Mouse (Mus musculus) olfactory bulb, adult 2 months (tissue): Measurements from ENCODE around the gene Auts2. TPM values are rescaled to one million over a fixed set of nuclear protein-coding genes. Genes with fewer than 3 reads are reported as not detected.

ENCODE experiments used
- H3K27ac ChIP-seq: fragments of 200-500 bp; 2 replicates; pipeline ENCODE4 v1.5.1; 2012; ENCODE audit warnings: low read depth, low read length; ENCODE audit not compliant: insufficient read depth
- H3K4me1 ChIP-seq: fragments of 200-500 bp; 2 replicates; pipeline ENCODE4 v1.6.1; 2012; ENCODE audit warnings: low read length; ENCODE audit not compliant: control insufficient read depth, insufficient read depth
- H3K4me3 ChIP-seq: fragments of 200-500 bp; 2 replicates; pipeline ENCODE4 v1.5.1; 2012; ENCODE audit warnings: mild to moderate bottlenecking, low read depth, low read length, moderate library complexity; ENCODE audit not compliant: insufficient read depth
- CTCF ChIP-seq: fragments of 200-500 bp; IDR thresholded peaks from 2 replicates; pipeline ENCODE4 v1.5.1; 2012; ENCODE audit warnings: low read depth, mild to moderate bottlenecking, low read length, moderate library complexity; ENCODE audit not compliant: insufficient read depth
- POLR2A ChIP-seq: fragments of 200-500 bp; IDR thresholded peaks from 2 replicates; pipeline ENCODE4 v1.6.1; 2012; ENCODE audit warnings: mild to moderate bottlenecking, low read depth, low read length, moderate library complexity; ENCODE audit not compliant: insufficient read depth
- WGBS: fragments of 180-500 bp; shearing (Covaris S2); methylation state at CpG from one replicate; pipeline ENCODE4 v1.1.7; 2018; 5-methylcytosine and 5-hydroxymethylcytosine counted together
- polyA plus RNA-seq: library from polyadenylated mRNA; stranded (reverse); fragments of >200 nt; gene quantifications from 2 replicates; pipeline ENCODE4 v1.2.4, GENCODE M21; 2012; ENCODE audit warnings: low replicate concordance; ENCODE audit not compliant: missing spikeins, insufficient read depth, insufficient read length

Gene Auts2
- polyA plus RNA-seq, 1 experiment = not detected

GRCm38 (mm10) chr5:131636431-131636830, 906.7 kb downstream of the Auts2 start:
- no peak overlapping the region for H3K27ac ChIP-seq
- TF ChIP-seq CTCF (no peak), POLR2A (no peak)
- H3K4me1 ChIP-seq = peaks cover 1% of the 10 kb centered on the region
- WGBS = 87% methylated on average over 5 of the region's 5 CpGs
- no peak overlapping the region for H3K4me3 ChIP-seq

- H3K4me1 ChIP-seq = peaks cover 8% of the 10 kb centered on the region
- H3K27ac ChIP-seq = no peak overlapping the region
- H3K4me3 ChIP-seq = no peak overlapping the region
- TF ChIP-seq POLR2A (no peak), CTCF (no peak)
- 97% methylated on average over 7 of the region's 7 CpGs for WGBS
Measured at GRCm38 (mm10) chr5:131634731-131635130, 908.4 kb downstream of the Auts2 start.

GRCm38 (mm10) chr5:131631998-131632379, 911.2 kb downstream of the Auts2 start:
- WGBS = 58% methylated on average over 4 of the region's 4 CpGs
- Histone ChIP-seq H3K4me3 (no peak overlapping the region), H3K27ac (no peak overlapping the region), H3K4me1 (peaks cover 8% of the 10 kb centered on the region)
- TF ChIP-seq CTCF = no peak

GRCm38 (mm10) chr5:131631038-131631997, 911.8 kb downstream of the Auts2 start:
- no peak overlapping the region for H3K4me3 ChIP-seq
- H3K27ac ChIP-seq = no peak overlapping the region
- WGBS = 52% methylated on average over 12 of the region's 12 CpGs
- TF ChIP-seq POLR2A (no peak), CTCF (no peak)
- H3K4me1 ChIP-seq = peaks cover 8% of the 10 kb centered on the region

- WGBS = 22% methylated on average over 7 of the region's 7 CpGs
- H3K27ac ChIP-seq = no peak overlapping the region
- TF ChIP-seq CTCF (no peak), POLR2A (no peak)
- H3K4me1 ChIP-seq = peaks cover 8% of the 10 kb centered on the region
- H3K4me3 ChIP-seq = no peak overlapping the region
Measured at GRCm38 (mm10) chr5:131630577-131630976, 912.6 kb downstream of the Auts2 start.

- TF ChIP-seq POLR2A = no peak
- TF ChIP-seq CTCF = no peak
- WGBS = 25% methylated on average over 40 of the region's 40 CpGs
- Histone ChIP-seq H3K27ac (no peak overlapping the region), H3K4me3 (peak overlapping the region; percentile 18), H3K4me1 (peaks cover 17% of the 10 kb centered on the region)
Measured at GRCm38 (mm10) chr5:131616113-131616876, 926.8 kb downstream of the Auts2 start.

- TF ChIP-seq CTCF = no peak
- TF ChIP-seq POLR2A = no peak
- H3K4me1 ChIP-seq = peaks cover 17% of the 10 kb centered on the region
- H3K27ac ChIP-seq = no peak overlapping the region
Measured at GRCm38 (mm10) chr5:131614238-131614637, 928.9 kb downstream of the Auts2 start.

GRCm38 (mm10) chr5:131613301-131613700, 929.8 kb downstream of the Auts2 start:
- Histone ChIP-seq H3K4me1 (peaks cover 13% of the 10 kb centered on the region), H3K27ac (no peak overlapping the region), H3K4me3 (no peak overlapping the region)
- TF ChIP-seq CTCF (no peak), POLR2A (no peak)
- WGBS = 93% methylated on average over 3 of the region's 3 CpGs

More at GRCm38 (mm10) chr5:131614238-131614637, 928.9 kb downstream of the Auts2 start:
- WGBS = 94% methylated on average over 2 of the region's 2 CpGs
- H3K4me3 ChIP-seq = no peak overlapping the region

GRCm38 (mm10) chr5:131610702-131611101, 932.4 kb downstream of the Auts2 start:
- H3K4me3 ChIP-seq = no peak overlapping the region
- 86% methylated on average over 10 of the region's 10 CpGs for WGBS
- peaks cover 3% of the 10 kb centered on the region; the same call in 1 of the 2 replicates for H3K4me1 ChIP-seq
- TF ChIP-seq POLR2A = no peak
- no peak for TF ChIP-seq CTCF
- no peak overlapping the region for H3K27ac ChIP-seq
